Mouse (Mus musculus): ENCODE results near the gene Qrfp.

- no peak for TF ChIP-seq CTCF (IDR thresholded peaks at IDR 0.05)
- no peak for TF ChIP-seq EP300 (IDR thresholded peaks at IDR 0.05)
These were observed 13.4 kb downstream of the Qrfp start for GRCm38 (mm10) chr2:31796943-31797342.

All from lung, postnatal 0 days (tissue).